Mouse (Mus musculus): ENCODE results near the gene Dlx4. TPM values are rescaled to one million over a fixed set of nuclear protein-coding genes. Genes with fewer than 3 reads are reported as not detected.

The Dlx4 gene
- polyA plus RNA-seq, 1 experiment from 2014 or later = 0.12 TPM

- 79% methylated on average over 6 of the region's 6 CpGs for WGBS
- no peak overlapping the region for H3K4me3 ChIP-seq (replicated peaks; ENCODE audit: low read depth, low read length)
- DNase-seq (no peak), ATAC-seq (ENCODE audit: low FRiP score, low TSS enrichment) (no peak)
- H3K9ac ChIP-seq (replicated peaks; ENCODE audit: low read length) = no peak overlapping the region
- no peak overlapping the region for H3K4me2 ChIP-seq (ENCODE audit: low read length)
- H3K27ac ChIP-seq (replicated peaks; ENCODE audit: low read depth, low read length) = no peak overlapping the region
- H3K27me3 ChIP-seq (ENCODE audit: control insufficient read depth, insufficient read depth, low read length) = peaks cover 4% of the 10 kb centered on the region; the same call in 1 of the 2 replicates
- H3K4me1 ChIP-seq (ENCODE audit: control insufficient read depth, insufficient read depth, low read length) = no peaks in the 10 kb centered on the region
- H3K36me3 ChIP-seq (ENCODE audit: control insufficient read depth, insufficient read depth, low read length) = no peaks in the 10 kb centered on the region
- H3K9me3 ChIP-seq (ENCODE audit: control insufficient read depth, low read length) = no peaks in the 10 kb centered on the region
Measured at GRCm38 (mm10) chr11:95133321-95133720, 12.7 kb downstream of the Dlx4 start.

- H3K27ac ChIP-seq (replicated peaks; ENCODE audit: low read depth, low read length) = no peak overlapping the region
- no peak overlapping the region for H3K9ac ChIP-seq (replicated peaks; ENCODE audit: low read length)
- WGBS = 75% methylated on average over 17 of the region's 17 CpGs
- DNase-seq (no peak), ATAC-seq (ENCODE audit: low FRiP score, low TSS enrichment) (no peak)
- H3K9me3 ChIP-seq (ENCODE audit: control insufficient read depth, low read length) = no peaks in the 10 kb centered on the region
- H3K4me3 ChIP-seq (replicated peaks; ENCODE audit: low read depth, low read length) = no peak overlapping the region
- no peak overlapping the region for H3K4me2 ChIP-seq (ENCODE audit: low read length)
- H3K36me3 ChIP-seq (ENCODE audit: control insufficient read depth, insufficient read depth, low read length) = no peaks in the 10 kb centered on the region
- peaks cover under 1% of the 10 kb centered on the region; the same call in 1 of the 2 replicates for H3K27me3 ChIP-seq (ENCODE audit: control insufficient read depth, insufficient read depth, low read length)
- H3K4me1 ChIP-seq (ENCODE audit: control insufficient read depth, insufficient read depth, low read length) = peaks cover 7% of the 10 kb centered on the region
Measured at GRCm38 (mm10) chr11:95130668-95131252, 15.3 kb downstream of the Dlx4 start.

- peaks cover 7% of the 10 kb centered on the region for H3K4me1 ChIP-seq (ENCODE audit: control insufficient read depth, insufficient read depth, low read length)
- DNase-seq (no peak), ATAC-seq (ENCODE audit: low FRiP score, low TSS enrichment) (no peak)
- H3K4me2 ChIP-seq (ENCODE audit: low read length) = no peak overlapping the region
- no peaks in the 10 kb centered on the region for H3K36me3 ChIP-seq (ENCODE audit: control insufficient read depth, insufficient read depth, low read length)
- no peaks in the 10 kb centered on the region for H3K9me3 ChIP-seq (ENCODE audit: control insufficient read depth, low read length)
- 64% methylated on average over 11 of the region's 11 CpGs for WGBS
- H3K27ac ChIP-seq (replicated peaks; ENCODE audit: low read depth, low read length) = no peak overlapping the region
- H3K4me3 ChIP-seq (replicated peaks; ENCODE audit: low read depth, low read length) = no peak overlapping the region
- H3K9ac ChIP-seq (replicated peaks; ENCODE audit: low read length) = no peak overlapping the region
- H3K27me3 ChIP-seq (ENCODE audit: control insufficient read depth, insufficient read depth, low read length) = peaks cover 25% of the 10 kb centered on the region
Measured at GRCm38 (mm10) chr11:95128359-95128758, 17.7 kb downstream of the Dlx4 start.

- no peak overlapping the region for H3K27ac ChIP-seq (replicated peaks; ENCODE audit: low read depth, low read length)
- H3K4me3 ChIP-seq (replicated peaks; ENCODE audit: low read depth, low read length) = 0 out of 2 replicates have a peak overlapping the region, but pooled peaks have one; percentile 9
- peak; percentile 75 for DNase-seq
- H3K27me3 ChIP-seq (ENCODE audit: control insufficient read depth, insufficient read depth, low read length) = peaks cover 43% of the 10 kb centered on the region
- H3K9me3 ChIP-seq (ENCODE audit: control insufficient read depth, low read length) = no peaks in the 10 kb centered on the region
- H3K36me3 ChIP-seq (ENCODE audit: control insufficient read depth, insufficient read depth, low read length) = no peaks in the 10 kb centered on the region
- H3K4me1 ChIP-seq (ENCODE audit: control insufficient read depth, insufficient read depth, low read length) = peaks cover 7% of the 10 kb centered on the region
- H3K9ac ChIP-seq (replicated peaks; ENCODE audit: low read length) = peak overlapping the region; percentile 29; the same call in 1 of the 2 replicates
- 1% methylated on average over 20 of the region's 20 CpGs for WGBS
- H3K4me2 ChIP-seq (ENCODE audit: low read length) = peak overlapping the region; percentile 45
- ATAC-seq (ENCODE audit: low FRiP score, low TSS enrichment) = peak; percentile 61; the same call in 1 of the 2 replicates
Measured at GRCm38 (mm10) chr11:95126272-95127245, 19.5 kb downstream of the Dlx4 start.

DNA sequence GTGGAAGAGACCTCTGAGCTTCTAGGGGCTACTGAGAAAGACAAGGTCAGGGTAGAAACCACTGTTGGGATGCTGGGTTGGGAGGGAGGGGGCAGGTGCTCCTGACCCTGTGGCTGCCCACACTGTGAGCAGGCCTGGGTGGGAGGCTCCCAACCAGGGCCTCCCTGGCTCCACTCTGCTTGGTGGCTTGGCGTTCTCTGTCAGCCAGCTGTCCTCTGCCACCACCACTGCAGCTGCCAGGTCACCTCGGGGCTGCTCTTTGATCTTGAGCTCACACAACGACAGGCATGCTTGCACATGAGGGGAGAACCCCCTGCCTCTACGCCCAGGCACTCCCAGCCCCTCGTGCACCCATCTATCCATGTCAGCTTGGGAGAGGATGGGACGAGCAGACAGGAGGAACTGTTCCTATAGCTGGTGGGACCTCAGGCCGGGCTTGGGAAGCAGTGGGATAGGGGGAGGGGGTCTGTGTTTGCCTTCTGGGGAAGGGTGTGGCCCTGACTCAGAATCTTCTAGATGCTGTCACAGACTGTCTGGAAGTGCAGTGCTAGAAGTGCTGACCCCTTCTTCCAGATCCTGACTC lies 20.6 kb downstream of the Dlx4 start:
- Histone ChIP-seq H3K9ac (replicated peaks; ENCODE audit: low read length) (no peak overlapping the region), H3K4me3 (replicated peaks; ENCODE audit: low read depth, low read length) (no peak overlapping the region), H3K4me1 (ENCODE audit: control insufficient read depth, insufficient read depth, low read length) (peaks cover 11% of the 10 kb centered on the region), H3K36me3 (ENCODE audit: control insufficient read depth, insufficient read depth, low read length) (no peaks in the 10 kb centered on the region), H3K27ac (replicated peaks; ENCODE audit: low read depth, low read length) (no peak overlapping the region), H3K4me2 (ENCODE audit: low read length) (no peak overlapping the region), H3K27me3 (ENCODE audit: control insufficient read depth, insufficient read depth, low read length) (peaks cover 54% of the 10 kb centered on the region), H3K9me3 (ENCODE audit: control insufficient read depth, low read length) (no peaks in the 10 kb centered on the region)
- DNase-seq = no peak
- WGBS = 26% methylated on average over 7 of the region's 7 CpGs
- no peak for ATAC-seq (ENCODE audit: low FRiP score, low TSS enrichment)

DNA sequence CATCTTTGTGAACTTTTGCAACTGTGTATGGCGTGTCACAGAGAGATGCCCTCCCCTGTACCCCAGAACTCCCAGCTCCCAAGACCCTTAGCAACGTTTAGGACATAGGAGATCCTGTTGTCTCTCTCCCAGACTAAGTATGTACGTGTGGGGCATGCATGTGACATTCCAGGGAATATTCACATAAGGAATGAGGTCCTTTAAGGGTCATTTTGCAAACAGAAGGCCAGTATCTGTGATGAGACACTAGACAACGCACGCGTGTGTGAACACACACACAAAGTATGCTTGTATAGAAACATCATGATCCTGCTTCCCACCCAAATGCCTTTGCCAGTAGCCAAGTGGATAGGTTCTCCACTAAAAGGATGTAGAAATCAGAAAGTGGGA lies 24.0 kb downstream of the Dlx4 start:
- ATAC-seq (ENCODE audit: low FRiP score, low TSS enrichment) = no peak
- 20% methylated on average over 6 of the region's 6 CpGs for WGBS
- no peak overlapping the region for H3K4me3 ChIP-seq (replicated peaks; ENCODE audit: low read depth, low read length)

GRCm38 (mm10) chr11:95121161-95122099 lies 24.6 kb downstream of the Dlx4 start:
- H3K9me3 ChIP-seq (ENCODE audit: control insufficient read depth, low read length) = no peaks in the 10 kb centered on the region
- ATAC-seq (ENCODE audit: low FRiP score, low TSS enrichment) (no peak), DNase-seq (no peak)
- under 1% methylated on average over 63 of the region's 63 CpGs for WGBS
- H3K27ac ChIP-seq (replicated peaks; ENCODE audit: low read depth, low read length) = no peak overlapping the region
- peak overlapping the region; percentile 35 for H3K4me3 ChIP-seq (replicated peaks; ENCODE audit: low read depth, low read length)
- peaks cover 14% of the 10 kb centered on the region for H3K4me1 ChIP-seq (ENCODE audit: control insufficient read depth, insufficient read depth, low read length)
- peak overlapping the region; percentile 68 for H3K4me2 ChIP-seq (ENCODE audit: low read length)
- H3K9ac ChIP-seq (replicated peaks; ENCODE audit: low read length) = no peak overlapping the region
- H3K36me3 ChIP-seq (ENCODE audit: control insufficient read depth, insufficient read depth, low read length) = no peaks in the 10 kb centered on the region
- peaks cover 85% of the 10 kb centered on the region for H3K27me3 ChIP-seq (ENCODE audit: control insufficient read depth, insufficient read depth, low read length)

More for the DNA sequence above, 24.0 kb downstream of the Dlx4 start:
- Histone ChIP-seq H3K9me3 (ENCODE audit: control insufficient read depth, low read length) (no peaks in the 10 kb centered on the region), H3K4me2 (ENCODE audit: low read length) (no peak overlapping the region), H3K36me3 (ENCODE audit: control insufficient read depth, insufficient read depth, low read length) (no peaks in the 10 kb centered on the region), H3K27ac (replicated peaks; ENCODE audit: low read depth, low read length) (no peak overlapping the region), H3K4me1 (ENCODE audit: control insufficient read depth, insufficient read depth, low read length) (peaks cover 20% of the 10 kb centered on the region), H3K9ac (replicated peaks; ENCODE audit: low read length) (no peak overlapping the region), H3K27me3 (ENCODE audit: control insufficient read depth, insufficient read depth, low read length) (peaks cover 85% of the 10 kb centered on the region)
- DNase-seq = no peak

GRCm38 (mm10) chr11:95120633-95121020 lies 25.4 kb downstream of the Dlx4 start:
- Histone ChIP-seq H3K9me3 (ENCODE audit: control insufficient read depth, low read length) (no peaks in the 10 kb centered on the region), H3K4me3 (replicated peaks; ENCODE audit: low read depth, low read length) (peak overlapping the region; percentile 35), H3K4me2 (ENCODE audit: low read length) (peak overlapping the region; percentile 68), H3K9ac (replicated peaks; ENCODE audit: low read length) (0 out of 2 replicates have a peak overlapping the region, but pooled peaks have one; percentile 48), H3K36me3 (ENCODE audit: control insufficient read depth, insufficient read depth, low read length) (no peaks in the 10 kb centered on the region), H3K27me3 (ENCODE audit: control insufficient read depth, insufficient read depth, low read length) (peaks cover 83% of the 10 kb centered on the region), H3K27ac (replicated peaks; ENCODE audit: low read depth, low read length) (no peak overlapping the region), H3K4me1 (ENCODE audit: control insufficient read depth, insufficient read depth, low read length) (peaks cover 13% of the 10 kb centered on the region; the same call in 1 of the 2 replicates)
- ATAC-seq (ENCODE audit: low FRiP score, low TSS enrichment) (no peak), DNase-seq (no peak)
- WGBS = under 1% methylated on average over 21 of the region's 21 CpGs

Data from midbrain, embryonic 14.5 days (tissue).